Mouse (Mus musculus) liver, adult 2 months (tissue): ENCODE measurements around the gene Dio1.

Experiments used
- CTCF ChIP-seq: fragments of 200-500 bp; IDR thresholded peaks from 2 replicates; pipeline ENCODE4 v1.5.1; 2011; ENCODE audit warnings: low read depth, low read length, control low read depth
- POLR2A ChIP-seq: fragments of 200-500 bp; IDR thresholded peaks from 2 replicates; pipeline ENCODE4 v1.6.1; 2011; ENCODE audit warnings: low read length, control low read depth; ENCODE audit not compliant: insufficient read depth; ENCODE audit errors: extremely low read depth

DNA sequence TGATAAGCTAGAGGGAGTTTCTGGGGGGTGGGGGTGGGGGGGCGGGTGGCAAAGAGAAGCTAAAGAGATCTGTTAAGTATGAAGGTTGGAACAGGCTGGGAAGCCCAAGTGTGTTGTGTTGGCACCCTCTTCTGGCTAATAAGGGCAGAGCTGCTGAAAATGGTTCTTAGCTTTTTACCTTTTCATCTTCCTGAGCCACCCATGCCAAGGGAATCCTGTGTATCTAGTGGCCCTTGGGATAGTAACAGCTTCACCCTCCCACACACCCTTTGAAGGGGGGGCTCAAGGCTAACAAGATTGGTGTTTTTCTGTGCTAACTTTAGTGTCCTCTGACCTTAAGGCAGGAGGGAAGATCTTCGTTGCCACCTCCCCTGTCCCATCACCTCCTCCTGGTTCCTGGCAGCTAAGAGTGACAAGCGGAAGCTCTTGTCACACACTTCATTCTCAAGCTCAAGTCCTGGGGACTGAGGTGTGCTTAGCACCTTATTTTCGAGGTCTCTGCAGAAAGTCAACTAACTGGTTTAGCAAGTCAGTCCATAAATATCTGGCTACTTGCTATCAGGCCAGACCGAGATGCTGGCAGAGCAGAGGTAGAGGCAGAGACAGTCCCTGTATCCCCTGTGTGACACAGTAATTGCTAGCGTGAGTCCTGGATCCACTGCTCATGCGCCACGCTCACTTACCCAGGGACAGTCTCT is 42.5 kb upstream of the Dio1 start:
- peak; percentile 49; the same call in 1 of the 2 replicates for TF ChIP-seq CTCF
- no peak for TF ChIP-seq POLR2A
